Mouse (Mus musculus) embryo, embryonic 11.5 days (tissue): ENCODE measurements around the gene Setd7.
A peak's percentile ranks its signal among the peaks of the same experiment; 100 is the strongest.
"Not testable (repeated sequence)": the region's sequence is repeated elsewhere in the genome, so short reads cannot be mapped to it uniquely, and the experiment has no call there.

Source experiments
- DNase-seq: peaks from one replicate; pipeline ENCODE4 v3.0.0-alpha.2; 2012; ENCODE audit warnings: low read depth, low spot score

Gene Setd7

GRCm38 (mm10) chr3:51560511-51561108 lies at the start of gene Setd7:
Gene Setd7 (minus strand): TSS chr3:51560879.
- DNase-seq, result peak; percentile 68

DNA sequence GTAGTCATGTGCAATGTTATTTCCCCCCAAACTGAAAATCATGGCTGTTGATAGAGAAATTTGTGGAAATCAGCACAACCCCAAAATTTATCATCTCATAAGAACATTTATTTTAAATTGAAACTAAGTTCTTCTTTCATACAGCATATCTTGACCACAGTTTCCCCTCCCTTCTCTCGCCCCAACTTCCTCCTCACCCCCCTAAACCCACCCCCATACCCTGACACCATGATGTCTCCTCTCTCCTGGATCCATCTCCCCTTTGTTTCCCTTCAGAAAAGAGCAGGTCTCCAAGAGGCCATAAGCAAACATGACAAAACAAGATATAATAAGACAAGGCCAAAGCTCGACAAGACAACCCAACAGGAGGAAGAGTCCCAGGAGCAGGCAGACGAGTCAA lies 43.8 kb upstream of the Setd7 start:
- DNase-seq, result no peak

- no peak for DNase-seq
These were observed 43.1 kb upstream of the Setd7 start for GRCm38 (mm10) chr3:51603705-51604291.

GRCm38 (mm10) chr3:51601461-51601860 lies 40.8 kb upstream of the Setd7 start:
- no peak for DNase-seq

DNA sequence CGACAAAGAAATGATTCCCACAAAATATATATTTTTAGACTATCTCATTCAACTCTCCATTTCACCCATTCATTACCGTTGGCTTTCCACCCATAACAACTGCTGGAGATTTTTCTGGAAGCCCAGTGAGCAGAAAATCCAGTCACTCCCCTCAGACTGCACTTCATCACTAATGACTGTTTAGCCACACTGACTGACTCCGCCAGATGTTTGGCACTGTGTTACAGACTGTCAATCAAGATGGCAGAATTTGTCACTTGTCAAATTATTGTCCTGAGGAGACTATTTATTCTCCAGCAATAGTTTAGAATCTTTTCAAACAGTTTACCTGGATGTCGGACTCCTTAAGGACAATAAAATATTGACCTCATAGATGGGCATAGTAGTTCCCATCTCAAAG lies 40.0 kb upstream of the Setd7 start:
- DNase-seq, result no peak

- no peak for DNase-seq
These were observed 38.5 kb upstream of the Setd7 start for GRCm38 (mm10) chr3:51599057-51599630.

- DNase-seq, result no peak
These were observed 35.9 kb upstream of the Setd7 start for GRCm38 (mm10) chr3:51596538-51596937.

DNA sequence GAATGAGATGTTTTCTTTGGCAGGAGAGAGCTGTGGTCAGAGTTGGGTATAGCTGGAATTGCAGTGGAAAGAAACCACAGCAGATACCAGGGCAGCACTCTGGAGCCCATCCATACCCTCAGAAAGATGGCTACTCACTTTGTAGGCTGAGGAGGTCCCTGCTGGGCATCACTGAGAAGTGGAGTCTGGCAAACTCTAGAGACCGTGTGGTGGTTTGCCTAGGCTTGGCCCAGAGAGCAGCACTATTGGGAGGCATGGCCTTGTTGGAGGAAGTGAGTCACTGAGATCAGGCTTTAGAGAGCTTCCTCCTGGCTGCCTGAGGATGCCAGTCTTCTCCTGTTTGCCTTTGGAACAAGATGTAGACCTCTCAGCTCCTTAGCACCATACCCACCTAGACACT lies 32.8 kb upstream of the Setd7 start:
- DNase-seq, result no peak

- DNase-seq, result no peak
These were observed 30.9 kb upstream of the Setd7 start for GRCm38 (mm10) chr3:51591591-51591990.

DNA sequence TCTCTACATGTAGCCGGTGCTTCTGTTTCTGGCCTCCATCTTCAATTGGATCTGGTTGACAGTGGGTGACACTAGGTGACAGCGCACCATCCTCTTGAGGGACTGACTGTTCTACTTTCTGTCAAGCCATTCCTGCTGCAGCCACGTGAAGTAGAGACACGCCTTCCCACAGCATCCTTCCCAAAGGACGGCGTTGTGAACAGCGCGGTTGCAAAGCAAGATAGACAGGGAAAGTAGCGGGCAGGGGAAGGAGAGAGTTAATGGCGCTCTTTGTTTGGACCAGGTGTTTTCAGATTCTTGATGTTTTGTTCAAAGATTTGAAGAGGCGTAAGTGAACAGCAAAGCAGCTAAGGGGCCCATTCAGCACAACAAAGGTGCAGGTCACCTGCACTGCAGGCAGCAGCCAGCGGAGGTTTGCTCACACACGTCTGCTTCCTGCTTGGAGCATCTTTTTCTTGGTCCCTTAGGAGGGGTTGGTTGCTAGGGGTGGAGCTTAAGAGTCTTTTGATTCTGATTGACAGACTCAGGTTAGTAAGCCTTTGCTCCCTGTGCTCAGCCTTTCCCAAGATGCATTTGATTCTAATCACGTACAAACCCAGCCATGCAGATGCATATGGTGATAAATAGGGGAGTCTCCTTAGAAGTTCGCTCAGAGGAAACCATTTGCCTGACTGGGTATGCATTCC lies 29.7 kb upstream of the Setd7 start:
- DNase-seq, result no peak

GRCm38 (mm10) chr3:51587697-51588262 lies 27.1 kb upstream of the Setd7 start:
- DNase-seq, result no peak

- DNase-seq, result peak; percentile 75
These were observed 23.1 kb upstream of the Setd7 start for GRCm38 (mm10) chr3:51583574-51584391.

DNA sequence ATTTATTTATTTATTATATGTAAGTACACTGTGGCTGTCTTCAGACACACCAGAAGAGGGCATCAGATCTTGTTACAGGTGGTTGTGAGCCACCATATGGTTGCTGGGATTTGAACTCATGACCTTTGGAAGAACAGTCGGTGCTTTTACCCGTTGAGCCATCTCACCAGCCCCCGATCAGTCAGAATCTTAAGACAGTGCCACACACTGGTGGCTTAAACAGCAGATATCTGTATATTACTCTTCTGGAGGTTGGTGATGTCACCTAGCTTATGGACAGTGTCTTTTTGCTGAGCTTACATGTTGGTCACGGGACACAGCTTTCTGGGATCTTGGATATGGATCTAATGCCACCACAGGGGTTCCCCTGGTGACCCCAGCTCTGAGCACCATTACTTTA lies 18.6 kb upstream of the Setd7 start:
- DNase-seq, result not testable (repeated sequence)

DNA sequence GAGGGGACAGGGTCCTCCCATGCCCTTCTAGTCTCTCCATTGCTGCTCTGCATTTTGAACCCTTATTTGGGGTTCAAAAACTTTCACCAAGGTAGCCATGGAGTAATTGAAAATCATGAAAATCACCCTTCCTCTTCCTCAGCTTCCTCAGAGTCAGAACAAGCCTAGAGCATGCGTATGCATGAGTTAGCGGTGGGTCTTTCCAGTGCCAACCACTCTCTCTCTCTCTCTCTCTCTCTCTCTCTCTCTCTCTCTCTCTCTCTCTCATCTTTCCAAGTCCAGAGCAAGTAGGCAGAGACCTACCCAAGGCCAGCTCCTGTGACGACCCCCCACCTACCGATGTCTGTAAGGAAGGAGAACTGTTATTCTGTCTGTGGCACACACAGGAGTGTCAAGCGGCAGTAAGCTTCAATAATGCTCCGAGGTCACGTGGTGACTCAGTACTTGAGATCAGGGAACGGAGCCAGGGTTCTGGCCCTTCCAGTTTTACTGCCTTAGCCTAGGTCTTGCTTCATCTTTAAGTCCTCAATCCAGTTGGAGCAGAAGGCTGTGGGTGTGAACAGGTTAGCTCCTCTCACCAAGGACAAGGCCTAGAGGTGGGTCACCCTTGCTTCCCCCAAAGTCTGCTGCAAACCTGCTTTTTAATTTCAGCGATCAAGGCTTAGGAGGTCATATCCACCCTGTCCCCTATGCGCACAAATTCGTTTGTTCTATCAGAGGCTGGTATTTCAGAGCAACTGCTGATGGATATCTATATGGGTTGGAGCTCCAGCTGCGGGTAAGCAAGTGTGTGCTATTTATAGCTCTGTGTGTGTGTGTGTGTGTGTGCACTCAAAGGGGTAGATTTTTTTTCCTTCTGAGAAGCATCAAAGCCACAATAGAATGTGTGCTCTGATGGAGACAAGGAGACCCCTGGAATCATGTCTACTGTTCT lies 17.4 kb upstream of the Setd7 start:
- DNase-seq, result no peak

- DNase-seq, result no peak
These were observed 16.7 kb upstream of the Setd7 start for GRCm38 (mm10) chr3:51577359-51577758.

GRCm38 (mm10) chr3:51573915-51574314 lies 13.2 kb upstream of the Setd7 start:
- DNase-seq, result no peak

GRCm38 (mm10) chr3:51570200-51570599 lies 9.5 kb upstream of the Setd7 start:
- DNase-seq, result no peak

- DNase-seq, result no peak
These were observed 1.3 kb upstream of the Setd7 start for GRCm38 (mm10) chr3:51561993-51562385.

- peak; percentile 51 for DNase-seq
These were observed 672 bp upstream of the Setd7 start for GRCm38 (mm10) chr3:51561109-51561992.
